Comparison of ENCODE assay signal across 9 mouse cellular contexts in genomic region chr14:28506376-28506831, GRCm38 (mm10). TPM values are rescaled to one million over a fixed set of nuclear protein-coding genes. Genes with fewer than 3 reads are reported as not detected.
DNase-seq lines count a peak whose midpoint lies in the region; ATAC-seq lines count a peak whose summit lies in the region.
"Had no signal": no experiment of that assay in that cellular context is flagged by ENCODE, and none has a peak within 500 bp of the region (broad histone marks: within the 10 kb centered on the region; RNA-seq: fewer than 3 reads in every experiment).

No protein-coding gene starts in this region.

- peaks cover 15% of the 10 kb centered on the region; the same call in 1 of the 2 replicates for H3K4me1 ChIP-seq in forebrain, embryonic 11.5 days (replicated peaks; ENCODE audit: control insufficient read depth, insufficient read depth, low read length)
- peaks cover 63% of the 10 kb centered on the region for H3K4me1 ChIP-seq in limb, embryonic 10.5 days
- H3K4me1 ChIP-seq in midbrain, embryonic 15.5 days, result peaks cover 66% of the 10 kb centered on the region

- H3K4me2 ChIP-seq in forebrain, embryonic 11.5 days (ENCODE audit: low read depth, low read length, severe bottlenecking), result peak overlapping the region; percentile 85
- peak overlapping the region; percentile 95 for H3K4me2 ChIP-seq in midbrain, embryonic 15.5 days

- no peaks in the 10 kb centered on the region for H3K36me3 ChIP-seq in forebrain, embryonic 11.5 days (ENCODE audit: control insufficient read depth, insufficient read depth, low read length)
- H3K36me3 ChIP-seq in limb, embryonic 10.5 days, result peaks cover 15% of the 10 kb centered on the region
- no peaks in the 10 kb centered on the region for H3K36me3 ChIP-seq in midbrain, embryonic 15.5 days (replicated peaks)

- DNase-seq in 3134 (ENCODE audit: extremely low read depth, insufficient read length, low spot score) (peak; percentile 77), NIH3T3 (ENCODE audit: low read depth) (peak; percentile 59)
- peak; percentile 74 for DNase-seq in forebrain, embryonic 11.5 days (ENCODE audit: low spot score)
- peak; percentile 62 to 69 for DNase-seq in heart, postnatal 14 days
- DNase-seq in limb, embryonic 10.5 days (ENCODE audit: low spot score), result peak; percentile 83
- peak; percentile 51 for DNase-seq in yolk sac, embryonic 10.5 days (ENCODE audit: low spot score)
- DNase-seq in cerebellum, adult 8-10 months, result no peak

- no peaks in the 10 kb centered on the region for H3K9me3 ChIP-seq in forebrain, embryonic 11.5 days (ENCODE audit: control insufficient read depth, low read length)
- no peaks in the 10 kb centered on the region for H3K9me3 ChIP-seq in limb, embryonic 10.5 days (replicated peaks)
- no peaks in the 10 kb centered on the region for H3K9me3 ChIP-seq in midbrain, embryonic 15.5 days

- peak overlapping the region; percentile 59 for H3K4me3 ChIP-seq in forebrain, embryonic 11.5 days (ENCODE audit: low read depth, low read length)
- H3K4me3 ChIP-seq in limb, embryonic 10.5 days, result peak overlapping the region; percentile 91
- peak overlapping the region; percentile 52 for H3K4me3 ChIP-seq in midbrain, embryonic 15.5 days

- intact Hi-C loops in heart, postnatal 14 days (cut with DNase I), result loop anchor here (2.0 to 5.0 kb wide), 6 partner anchors 224 to 698 kb away; no protein-coding TSS in a partner anchor

- WGBS in forebrain, embryonic 11.5 days, result 1% methylated on average over 29 of the region's 29 CpGs
- under 1% methylated on average over 29 of the region's 29 CpGs for WGBS in limb, embryonic 10.5 days
- under 1% methylated on average over 29 of the region's 29 CpGs for WGBS in midbrain, embryonic 15.5 days

- peaks cover 21% of the 10 kb centered on the region for H3K27me3 ChIP-seq in forebrain, embryonic 11.5 days (ENCODE audit: control insufficient read depth, insufficient read depth, low read length)
- H3K27me3 ChIP-seq in limb, embryonic 10.5 days (ENCODE audit: low read depth, poor library complexity, severe bottlenecking), result peaks cover 17% of the 10 kb centered on the region
- peaks cover 45% of the 10 kb centered on the region for H3K27me3 ChIP-seq in midbrain, embryonic 15.5 days (replicated peaks)

- H3K9ac ChIP-seq in forebrain, embryonic 11.5 days (ENCODE audit: low read length), result peak overlapping the region; percentile 76
- H3K9ac ChIP-seq in midbrain, embryonic 15.5 days, result no peak overlapping the region; the same call in 1 of the 2 replicates

- ATAC-seq in forebrain, embryonic 11.5 days (replicated peaks; ENCODE audit: low FRiP score), result no peak
- no peak for ATAC-seq in midbrain, embryonic 15.5 days (replicated peaks)

- 0 out of 2 replicates have a peak overlapping the region, but pooled peaks have one; percentile 72 for H3K27ac ChIP-seq in forebrain, embryonic 11.5 days (ENCODE audit: low read depth, low read length)
- H3K27ac ChIP-seq in limb, embryonic 10.5 days, result peak overlapping the region; percentile 99
- H3K27ac ChIP-seq in midbrain, embryonic 15.5 days, result peak overlapping the region; percentile 0; the same call in 1 of the 2 replicates

RNA-seq across cellular contexts. Expression of gene Wnt5a, which starts 1.9 kb away (rescaled TPM):
- polyA plus RNA-seq in forebrain, embryonic 11.5 days (2014; fragmentation: Nextera tagmentation; extraction: Ambion mirVana), result 15.3 and 17.3 TPM in 2 replicates
- total RNA-seq in heart, postnatal 14 days (2021), result 10 to 100 TPM; 11.4 to 12.4 TPM
- polyA plus RNA-seq in limb, embryonic 10.5 days (2016; fragmentation: Nextera tagmentation; extraction: Ambion mirVana), result 64.8 and 91.9 TPM in 2 replicates
- polyA plus RNA-seq in midbrain, embryonic 15.5 days (2015; fragmentation: Nextera tagmentation; extraction: Ambion mirVana), result 13.6 and 15.4 TPM in 2 replicates
- total RNA-seq: neutrophil, adult 5-6 weeks had no signal

Comparison
In these comparisons a context has a peak if more than half of its experiments do, and no peak if none do; other contexts are left out.
1. H3K27ac ChIP-seq: peak in every context shown above with its lines; median percentile 99 in limb, embryonic 10.5 days; 72 in forebrain, embryonic 11.5 days; 0 in midbrain, embryonic 15.5 days.